Mouse (Mus musculus): ENCODE results near the gene Mif. TPM values are rescaled to one million over a fixed set of nuclear protein-coding genes. Genes with fewer than 3 reads are reported as not detected.
A peak's percentile ranks its signal among the peaks of the same experiment; 100 is the strongest.
"Not testable (repeated sequence)": the region's sequence is repeated elsewhere in the genome, so short reads cannot be mapped to it uniquely, and the experiment has no call there.

Mif gene
- total RNA-seq, 2 experiments from 2014 or later: 771 to 828 TPM

DNA sequence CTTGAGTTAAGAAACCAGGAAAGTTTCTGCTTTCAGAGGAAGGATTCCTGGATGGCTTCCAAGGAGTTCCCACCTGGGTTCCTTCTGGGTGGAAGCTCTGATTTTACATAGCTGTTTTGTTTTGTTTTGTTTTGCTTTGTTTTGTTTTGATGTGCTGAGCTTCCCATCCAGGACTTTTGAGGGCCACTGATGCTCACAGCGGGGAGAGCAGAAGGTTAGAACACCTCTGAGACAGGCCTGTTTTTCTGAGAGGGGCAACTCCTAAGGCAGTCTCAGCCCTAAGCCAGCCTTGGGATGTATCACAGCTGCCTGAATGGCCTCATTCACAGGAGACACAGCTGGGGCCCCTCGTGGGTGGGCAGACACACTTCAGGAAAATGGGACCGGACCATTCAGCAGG lies 8.4 kb downstream of the Mif start:
- intact Hi-C loops (cut with DNase I): loop anchor here (2.0 to 5.0 kb wide), 2 partner anchors 107 to 264 kb away; partner anchors contain the start of gene Ggt5
- no peak for DNase-seq (ENCODE audit: extremely low spot score in 1 of 2, low spot score in 2 of 2)

- intact Hi-C loops (cut with DNase I): loop anchor here (5.0 kb wide), 1 partner anchor 264 kb away; the partner anchor contains the start of gene Ggt5
- no peak for DNase-seq (ENCODE audit: extremely low spot score in 1 of 2, low spot score in 2 of 2)
These were observed 9.0 kb downstream of the Mif start for GRCm38 (mm10) chr10:75851076-75851475.

DNA sequence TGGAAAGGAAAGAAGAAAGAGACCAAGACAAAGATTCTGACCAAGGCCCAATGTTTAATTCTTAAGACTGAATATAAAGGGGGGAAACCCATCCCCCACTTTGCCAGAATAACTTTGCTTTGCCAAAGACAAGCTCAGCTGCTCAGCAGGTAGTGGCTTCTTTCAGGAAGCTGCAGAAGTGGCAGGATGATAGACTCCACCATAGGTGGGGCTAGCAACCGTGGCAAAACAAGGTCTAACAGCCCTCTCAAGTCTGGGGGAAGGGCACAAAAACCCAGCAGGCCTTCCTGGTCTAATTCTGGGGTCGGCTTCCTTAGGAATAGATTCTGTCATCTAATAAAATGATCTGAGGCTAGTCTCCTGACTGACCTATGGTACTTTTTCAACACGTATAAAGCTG lies 11.7 kb downstream of the Mif start:
- intact Hi-C loops (cut with DNase I): no loop called here
- no peak for DNase-seq (ENCODE audit: extremely low spot score in 1 of 2, low spot score in 2 of 2)

DNA sequence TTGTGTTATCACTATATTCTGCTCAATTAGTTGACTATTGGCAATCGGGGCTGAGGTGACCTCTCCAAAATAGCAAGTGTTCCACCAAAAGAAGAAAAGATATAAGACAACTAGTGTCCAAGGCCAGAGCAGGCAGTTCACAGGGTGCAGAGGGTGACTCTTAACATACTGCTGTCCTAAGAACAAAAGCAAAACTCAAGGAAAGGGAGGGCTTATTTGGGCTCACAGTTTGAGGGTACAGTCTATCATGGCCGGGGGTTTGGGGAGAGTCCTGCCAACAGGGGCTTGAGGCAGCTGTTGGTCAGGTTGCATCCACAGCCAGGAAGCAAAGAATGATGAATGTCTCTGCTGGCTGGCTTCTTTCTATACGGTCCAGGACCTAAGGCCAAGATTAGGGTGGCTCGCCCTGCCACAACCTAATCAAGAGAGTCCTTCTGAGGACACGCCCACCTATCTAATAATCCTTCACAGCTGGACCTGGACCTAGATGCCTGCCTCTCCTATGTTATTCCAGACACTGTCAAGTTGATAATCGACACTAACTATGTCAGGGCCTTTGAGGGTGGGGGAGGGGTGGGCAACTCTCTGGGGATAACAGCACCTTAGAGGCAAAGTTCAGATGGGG lies 14.6 kb downstream of the Mif start:
- intact Hi-C loops (cut with DNase I): no loop called here
- DNase-seq (ENCODE audit: extremely low spot score in 1 of 2, low spot score in 2 of 2): no peak

- no peak for DNase-seq (ENCODE audit: extremely low spot score in 1 of 2, low spot score in 2 of 2)
- intact Hi-C loops (cut with DNase I): no loop called here
These were observed 15.2 kb downstream of the Mif start for GRCm38 (mm10) chr10:75844800-75845199.

GRCm38 (mm10) chr10:75843898-75844297 lies 16.1 kb downstream of the Mif start:
- DNase-seq (ENCODE audit: extremely low spot score in 1 of 2, low spot score in 2 of 2); intact Hi-C loops (cut with DNase I): not testable (repeated sequence)

DNA sequence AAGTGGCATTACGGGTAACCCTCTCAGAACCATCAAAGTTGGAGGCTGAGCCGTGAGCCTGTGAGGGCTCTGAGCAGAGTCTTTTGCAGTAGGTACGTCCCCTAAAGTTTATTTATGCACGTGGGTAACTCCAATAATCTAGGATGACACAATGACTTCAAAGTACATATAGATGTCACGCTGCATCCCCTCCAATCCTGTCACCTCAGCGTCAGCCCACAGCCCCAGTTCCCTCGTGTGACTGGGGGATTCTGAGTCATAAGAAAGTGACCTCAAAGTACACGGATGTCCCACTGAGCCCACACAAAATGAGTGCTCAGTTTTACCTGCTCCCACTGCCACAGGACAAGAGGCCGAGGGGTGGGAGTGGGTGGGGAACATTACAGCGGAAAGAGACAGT lies 20.9 kb downstream of the Mif start:
- DNase-seq (ENCODE audit: extremely low spot score in 1 of 2, low spot score in 2 of 2): no peak
- intact Hi-C loops (cut with DNase I): no loop called here

DNA sequence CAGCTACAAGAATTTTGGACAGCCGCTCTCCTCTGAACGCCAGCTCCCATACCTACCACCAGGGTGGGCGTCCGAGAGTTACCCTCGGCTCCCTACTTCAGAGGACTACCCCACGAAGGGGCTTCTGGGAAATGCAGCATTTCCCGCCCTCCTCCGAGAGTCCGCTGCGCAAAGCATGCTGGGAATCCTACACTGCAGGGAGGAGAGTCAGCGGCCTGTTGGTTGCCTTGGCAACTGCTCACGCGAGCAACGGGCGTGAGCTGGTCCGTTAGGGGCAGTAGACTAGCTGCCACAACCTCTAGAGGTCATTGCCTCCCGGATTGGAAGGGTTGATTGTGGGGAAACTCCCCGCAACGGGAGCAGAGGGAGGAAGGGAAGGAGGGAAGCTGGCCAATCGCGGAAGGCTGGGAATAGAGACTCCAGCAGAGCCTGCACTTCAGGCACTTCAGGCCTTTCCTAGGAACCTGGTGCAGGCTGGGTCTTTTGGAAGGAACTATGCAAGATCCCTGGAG lies 22.7 kb downstream of the Mif start, which contains the start of gene Gstt2:
Gene Gstt2 (minus strand): TSS at position 177 of the 512 bp plus-strand sequence.
- peak; percentile 89 to 96 for DNase-seq (ENCODE audit: extremely low spot score in 1 of 2, low spot score in 2 of 2)
- intact Hi-C loops (cut with DNase I): no loop called here

- intact Hi-C loops (cut with DNase I): no loop called here
- DNase-seq (ENCODE audit: extremely low spot score in 1 of 2, low spot score in 2 of 2): no peak
These were observed 24.1 kb downstream of the Mif start for GRCm38 (mm10) chr10:75835761-75836531.

DNA sequence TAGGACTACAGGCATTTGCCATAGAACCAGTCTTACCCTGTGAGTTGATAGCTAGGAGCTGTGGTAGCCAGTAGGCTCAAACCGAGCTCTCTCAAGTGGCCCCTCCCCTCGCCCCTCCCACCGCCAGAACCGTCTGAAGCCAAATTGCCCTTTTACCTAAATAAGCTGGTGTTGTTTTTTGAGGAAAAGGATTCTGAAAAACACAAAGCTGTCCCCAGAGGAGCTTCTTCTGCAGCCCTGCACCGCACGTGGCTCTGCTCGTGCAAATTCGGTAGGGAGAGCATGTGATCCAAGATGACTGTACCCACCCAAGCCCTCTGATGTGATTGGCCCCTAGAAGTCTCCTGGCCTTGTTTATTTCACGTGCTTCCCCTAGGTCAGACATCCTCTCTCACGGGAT lies 24.7 kb downstream of the Mif start:
- intact Hi-C loops (cut with DNase I): no loop called here
- DNase-seq (ENCODE audit: extremely low spot score in 1 of 2, low spot score in 2 of 2): peak in 1 of 2 experiments; percentile 80

GRCm38 (mm10) chr10:75834721-75835120 lies 25.3 kb downstream of the Mif start:
- DNase-seq (ENCODE audit: extremely low spot score in 1 of 2, low spot score in 2 of 2): no peak
- intact Hi-C loops (cut with DNase I): loop anchor here (5.0 kb wide), 1 partner anchor 62 kb away; the partner anchor contains the start of gene Ddt

- intact Hi-C loops (cut with DNase I): loop anchor here (5.0 kb wide), 1 partner anchor 62 kb away; the partner anchor contains the start of gene Ddt
- DNase-seq (ENCODE audit: extremely low spot score in 1 of 2, low spot score in 2 of 2): peak in 1 of 2 experiments; percentile 87
These were observed 25.8 kb downstream of the Mif start for GRCm38 (mm10) chr10:75834250-75834649.

DNA sequence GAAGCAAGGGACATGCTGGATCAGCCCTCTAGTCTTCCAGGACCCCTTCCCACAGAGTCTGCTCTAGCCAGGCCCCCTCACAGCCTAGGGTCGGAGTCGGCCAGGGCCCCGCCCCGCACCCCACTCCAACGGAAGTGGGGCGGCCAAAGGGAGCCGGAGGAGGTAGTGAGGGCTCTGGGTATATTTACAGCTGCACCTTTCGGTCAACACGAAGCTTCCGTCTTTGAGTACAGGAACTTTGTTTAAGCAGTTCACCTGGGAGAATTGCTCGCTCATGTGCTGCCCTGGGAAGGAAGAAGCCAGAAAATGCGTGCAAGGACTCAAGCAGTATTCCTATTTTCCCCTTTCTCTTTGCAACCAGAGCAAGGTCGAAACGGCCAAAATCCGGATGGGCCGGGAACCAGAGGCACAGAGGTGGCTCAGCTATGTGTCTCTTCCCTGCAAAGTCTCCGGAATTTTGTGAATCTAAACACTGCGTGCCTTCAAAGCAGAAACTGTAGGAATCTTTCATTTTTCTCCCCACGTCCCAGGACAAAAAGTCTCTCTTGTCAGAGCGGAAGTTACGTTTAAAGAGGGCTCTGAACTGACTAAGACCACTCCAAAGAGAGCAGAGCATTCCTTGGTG lies 26.5 kb downstream of the Mif start:
- DNase-seq (ENCODE audit: extremely low spot score in 1 of 2, low spot score in 2 of 2): peak in 1 of 2 experiments; percentile 58
- intact Hi-C loops (cut with DNase I): loop anchor here (5.0 kb wide), 1 partner anchor 61 kb away; the partner anchor contains the start of gene Ddt

DNA sequence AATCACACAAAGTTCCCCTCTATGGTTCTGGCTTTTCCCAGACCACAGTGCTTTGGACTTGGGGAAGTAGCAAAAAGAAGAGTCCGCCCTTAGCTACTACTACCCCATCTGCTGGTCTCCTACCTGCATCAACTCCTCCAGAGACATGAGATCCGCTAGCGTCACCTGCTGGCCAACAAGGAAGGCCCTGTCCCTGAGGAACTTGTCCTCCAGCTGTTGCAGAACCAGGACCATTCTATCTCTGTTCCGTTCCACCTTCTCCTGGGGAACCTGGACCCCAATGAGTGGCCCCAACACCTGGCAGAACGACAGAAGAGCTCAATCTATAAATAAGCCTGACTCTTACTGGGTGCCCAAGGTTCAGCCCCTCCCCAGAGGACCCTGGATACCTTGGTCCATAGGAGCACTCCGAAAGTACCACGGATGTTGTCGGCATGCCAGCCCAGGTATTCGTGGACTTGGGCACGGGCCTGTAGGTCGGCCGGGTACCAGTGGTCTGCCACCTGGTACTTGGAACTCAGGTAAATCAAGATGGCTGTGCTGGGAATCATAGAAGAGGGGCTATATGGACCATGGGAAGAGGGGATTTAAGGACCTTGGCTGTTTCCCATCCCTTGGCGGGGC lies 27.7 kb downstream of the Mif start:
- intact Hi-C loops (cut with DNase I): loop anchor here (5.0 kb wide), 1 partner anchor 60 kb away; the partner anchor contains the start of gene Ddt
- DNase-seq (ENCODE audit: extremely low spot score in 1 of 2, low spot score in 2 of 2): peak in 1 of 2 experiments; percentile 74

DNA sequence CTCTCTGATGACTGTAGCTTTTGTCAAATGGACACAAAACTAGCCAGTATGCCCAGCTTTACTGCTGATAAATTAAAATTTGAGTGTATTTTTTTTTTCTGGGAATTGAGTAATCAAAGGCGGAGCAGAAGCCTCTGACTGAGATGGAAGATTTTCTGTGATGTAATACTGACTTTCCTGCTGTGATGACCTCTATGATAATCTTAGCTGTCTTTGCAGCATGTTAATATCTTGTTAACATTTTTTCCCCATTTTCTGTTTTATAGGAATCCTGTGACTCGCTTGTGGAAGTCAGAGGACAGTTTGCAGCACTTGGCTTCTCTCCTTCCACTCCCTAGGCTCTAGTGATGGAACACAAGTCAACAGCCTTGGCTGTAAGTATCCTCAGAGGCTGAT lies 29.8 kb downstream of the Mif start:
- intact Hi-C loops (cut with DNase I): loop anchor here (5.0 kb wide), 1 partner anchor 58 kb away; the partner anchor contains the start of gene Ddt
- DNase-seq (ENCODE audit: extremely low spot score in 1 of 2, low spot score in 2 of 2): no peak

GRCm38 (mm10) chr10:75829529-75830274 lies 30.3 kb downstream of the Mif start:
- intact Hi-C loops (cut with DNase I): loop anchor here (5.0 kb wide), 1 partner anchor 57 kb away; the partner anchor contains the start of gene Ddt
- no peak for DNase-seq (ENCODE audit: extremely low spot score in 1 of 2, low spot score in 2 of 2)

GRCm38 (mm10) chr10:75828500-75828931 lies 31.5 kb downstream of the Mif start:
- DNase-seq (ENCODE audit: extremely low spot score in 1 of 2, low spot score in 2 of 2): peak; percentile 56 to 57
- intact Hi-C loops (cut with DNase I): no loop called here

Measured in left cerebral cortex, postnatal 10 days (tissue).